Mouse (Mus musculus): Measurements from ENCODE around the gene Caskin1. TPM values are rescaled to one million over a fixed set of nuclear protein-coding genes. Genes with fewer than 3 reads are reported as not detected.

Gene Caskin1
- total RNA-seq, 2 experiments from 2014 or later: 158 to 160 TPM

DNA sequence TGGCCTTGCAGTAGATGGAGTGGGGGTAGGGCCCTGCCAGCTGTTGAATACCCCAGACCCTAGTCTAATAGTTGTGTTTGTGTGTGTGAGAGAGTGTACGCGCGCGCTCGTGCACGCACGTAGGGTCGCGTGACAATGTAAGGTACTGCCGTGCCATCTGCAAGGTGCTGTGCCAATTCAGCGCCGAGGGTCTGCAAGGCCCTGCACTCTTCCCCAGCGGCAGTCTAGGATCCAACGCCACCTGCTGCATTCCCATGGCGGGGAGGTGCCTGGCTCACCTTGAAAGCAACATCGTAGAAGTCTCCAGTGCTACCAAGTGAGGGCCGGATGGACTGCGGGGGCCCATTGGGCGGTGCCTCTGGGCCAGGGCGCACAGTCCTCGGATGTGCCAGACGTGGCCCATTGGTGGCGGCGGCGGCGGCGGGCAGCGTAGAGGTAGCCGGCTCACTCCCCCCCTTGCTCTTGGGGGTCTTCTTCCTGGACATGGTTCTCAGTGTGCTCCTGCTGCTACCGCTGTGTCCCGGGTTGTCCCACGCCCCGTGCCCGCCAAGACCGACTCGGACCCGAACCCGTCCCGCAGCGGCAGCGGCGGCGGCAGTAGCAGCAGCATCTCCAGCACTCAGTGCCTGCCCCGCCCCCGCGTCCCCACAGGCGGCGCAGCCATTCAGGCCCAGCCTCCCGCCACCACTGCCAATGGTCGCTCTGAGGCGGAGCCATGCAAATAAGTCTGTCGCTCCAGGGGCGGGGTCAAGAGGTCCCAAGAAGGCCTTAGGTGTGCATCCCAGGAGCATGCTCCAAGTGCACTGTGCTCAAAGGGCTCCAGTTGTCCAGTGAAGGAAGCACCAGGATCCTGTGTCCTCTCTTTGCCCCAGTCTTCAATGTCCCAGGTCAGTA is 44.9 kb downstream of the Caskin1 start:
- DNase-seq: peak; percentile 88 to 89

DNA sequence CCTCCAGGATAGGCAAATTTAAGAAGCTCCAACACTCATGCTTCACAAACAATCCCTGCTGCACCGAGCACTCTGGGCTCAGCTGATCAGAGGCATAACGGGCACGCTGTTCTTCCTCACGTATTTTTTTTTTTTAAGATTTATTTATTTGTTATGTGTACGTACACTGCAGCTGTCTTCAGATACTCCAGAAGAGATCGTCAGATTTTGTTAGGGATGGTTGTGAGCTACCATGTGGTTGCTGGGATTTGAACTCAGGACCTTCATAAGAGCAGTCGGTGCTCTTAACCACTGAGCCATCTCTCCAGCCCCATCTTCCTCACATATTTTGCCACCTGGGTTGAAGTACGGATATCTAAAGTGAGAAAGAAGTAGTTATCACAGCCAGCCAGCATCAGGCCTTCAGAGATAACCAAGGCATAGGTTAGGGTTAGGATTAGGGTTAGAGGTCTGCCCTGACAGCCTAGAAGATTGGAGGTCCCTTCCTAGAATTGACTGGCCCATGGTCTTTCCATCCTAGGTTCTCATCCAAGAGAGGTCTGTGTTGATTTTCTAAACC is 45.8 kb downstream of the Caskin1 start, which contains the start of gene Rab26:
Gene Rab26, minus strand, starts transcription at position 51 of the 559 bp plus-strand sequence.
- DNase-seq: no peak

DNA sequence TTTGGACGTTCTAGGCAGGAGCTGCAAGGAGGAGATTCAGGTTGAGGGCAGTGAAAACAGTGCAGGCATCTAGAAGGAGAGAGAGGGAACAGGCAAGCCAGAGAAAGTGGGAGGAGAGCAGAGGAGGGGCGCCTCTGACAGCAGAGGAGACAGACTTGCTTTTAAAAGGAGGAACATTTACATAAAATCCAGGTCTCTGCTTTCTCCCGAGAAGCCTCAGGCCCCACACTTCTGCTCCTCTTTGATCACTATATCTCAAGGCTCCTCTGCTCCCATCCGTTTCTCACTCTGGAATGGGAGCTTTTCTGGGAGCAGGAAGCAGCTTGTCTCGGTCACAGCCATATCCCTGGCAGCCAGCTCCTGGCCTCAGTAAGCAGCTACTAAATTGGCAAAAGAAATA is 46.9 kb downstream of the Caskin1 start:
- DNase-seq: no peak

DNA sequence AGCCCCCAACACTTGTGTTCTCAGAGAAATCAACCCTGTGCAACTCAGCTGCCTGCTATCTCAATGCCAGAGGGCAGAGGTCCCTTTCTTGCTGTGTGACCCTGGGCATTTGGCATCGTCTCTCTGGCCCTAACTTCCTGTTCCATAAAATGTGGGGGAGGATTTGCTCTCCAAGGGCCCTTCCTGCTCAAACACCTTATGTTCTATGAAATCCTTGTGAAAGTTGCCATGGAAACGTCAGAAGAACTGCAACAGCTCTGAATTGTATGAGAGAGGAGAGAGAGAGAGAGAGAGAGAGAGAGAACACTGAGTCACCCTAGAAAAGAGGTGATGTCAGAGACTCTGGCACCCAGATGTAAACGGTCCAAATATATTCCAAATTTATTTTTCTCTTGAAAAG is 49.1 kb downstream of the Caskin1 start:
- no peak for DNase-seq

DNA sequence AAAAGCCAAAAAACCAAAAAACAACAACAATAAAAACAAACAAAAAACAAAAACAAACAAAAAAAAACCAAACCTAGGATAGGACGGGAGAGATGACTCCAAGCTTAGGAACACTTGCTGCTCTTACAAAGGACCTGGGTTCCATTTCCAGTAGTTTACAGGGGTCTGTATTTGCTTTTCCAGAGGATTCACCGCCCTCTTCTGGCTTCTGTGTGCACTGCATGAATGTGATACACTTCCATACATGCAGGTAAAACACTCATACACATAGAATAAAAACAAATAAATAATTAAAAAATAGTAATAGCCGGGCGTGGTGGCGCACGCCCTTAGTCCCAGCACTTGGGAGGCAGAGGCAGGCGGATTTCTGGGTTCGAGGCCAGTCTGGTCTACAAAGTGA is 50.5 kb downstream of the Caskin1 start:
- DNase-seq: no peak

DNA sequence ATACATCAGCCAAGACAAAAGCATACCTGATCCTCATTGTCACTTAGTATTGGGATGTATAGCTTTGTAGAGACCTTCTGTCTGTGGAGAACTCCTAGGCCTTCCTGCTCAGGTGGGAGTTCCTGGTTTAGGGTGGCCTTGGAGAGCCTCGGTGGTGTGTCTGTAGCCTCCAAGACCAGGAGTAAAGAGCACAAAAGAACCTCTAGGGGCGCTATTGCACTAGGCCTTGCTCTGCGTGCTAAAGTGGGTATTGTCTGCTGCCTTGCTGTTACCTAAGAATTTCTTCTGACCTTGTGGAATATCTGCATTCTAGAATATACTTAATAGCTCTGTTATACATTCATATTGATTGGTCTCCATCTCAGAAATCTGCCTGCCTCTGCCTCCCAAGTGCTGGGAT is 52.0 kb downstream of the Caskin1 start:
- no peak for DNase-seq

DNA sequence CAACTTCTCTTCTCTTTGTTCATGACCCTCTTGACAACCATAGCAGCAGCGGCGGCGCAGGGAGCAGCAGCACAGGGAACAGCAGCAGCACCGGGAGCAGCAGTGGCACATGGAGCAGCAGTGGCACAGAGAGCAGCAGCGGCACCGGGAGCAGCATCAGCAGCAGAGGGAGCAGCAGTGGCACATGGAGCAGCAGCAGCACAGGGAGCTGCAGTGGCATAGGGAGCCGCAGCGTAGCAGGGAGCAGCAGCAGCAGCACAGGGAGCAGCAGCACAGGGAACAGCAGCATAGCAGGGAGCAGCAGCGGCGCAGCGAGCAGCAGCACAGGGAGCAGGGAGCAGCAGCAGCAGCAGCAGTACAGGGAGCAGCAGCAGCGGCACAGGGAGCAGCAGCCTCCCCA is 56.2 kb downstream of the Caskin1 start:
- DNase-seq: no peak

DNA sequence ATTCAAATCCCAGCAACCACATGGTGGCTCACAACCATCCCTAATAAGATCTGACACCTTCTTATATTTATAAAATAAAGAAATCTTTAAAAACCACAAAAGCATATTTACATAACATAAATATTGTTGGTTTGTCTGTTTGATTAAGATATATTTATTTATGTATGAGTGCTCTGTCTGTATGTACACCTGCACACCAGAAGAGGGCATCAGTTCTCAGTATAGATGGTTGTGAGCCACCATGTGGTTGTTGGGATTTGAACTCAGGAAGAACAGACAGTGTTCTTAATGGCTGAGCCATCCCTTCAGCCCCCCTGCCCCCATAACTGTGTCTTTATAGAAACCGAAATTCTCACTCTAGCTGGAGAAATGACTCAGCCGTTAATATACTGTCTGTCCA is 56.8 kb downstream of the Caskin1 start:
- DNase-seq: no peak

DNA sequence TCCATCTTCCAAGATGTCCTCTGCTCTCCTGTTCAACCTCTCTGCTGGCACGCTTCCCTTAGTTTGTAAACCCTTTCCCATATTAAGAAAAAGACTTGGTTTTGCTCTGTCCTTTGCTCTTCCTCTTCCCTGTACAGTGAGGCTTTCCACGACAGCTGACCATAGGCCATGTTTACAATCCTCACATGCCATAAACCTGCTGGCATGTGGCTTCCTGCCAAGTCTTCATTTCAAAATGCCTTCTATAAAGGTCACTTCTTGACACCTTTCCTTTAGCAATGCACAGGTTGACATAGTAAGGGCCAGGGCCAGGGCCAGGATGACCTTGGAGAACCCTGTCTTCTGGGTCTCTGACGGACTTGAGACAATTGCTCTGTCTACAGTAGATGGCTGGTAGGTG is 57.8 kb downstream of the Caskin1 start:
- DNase-seq: no peak

DNA sequence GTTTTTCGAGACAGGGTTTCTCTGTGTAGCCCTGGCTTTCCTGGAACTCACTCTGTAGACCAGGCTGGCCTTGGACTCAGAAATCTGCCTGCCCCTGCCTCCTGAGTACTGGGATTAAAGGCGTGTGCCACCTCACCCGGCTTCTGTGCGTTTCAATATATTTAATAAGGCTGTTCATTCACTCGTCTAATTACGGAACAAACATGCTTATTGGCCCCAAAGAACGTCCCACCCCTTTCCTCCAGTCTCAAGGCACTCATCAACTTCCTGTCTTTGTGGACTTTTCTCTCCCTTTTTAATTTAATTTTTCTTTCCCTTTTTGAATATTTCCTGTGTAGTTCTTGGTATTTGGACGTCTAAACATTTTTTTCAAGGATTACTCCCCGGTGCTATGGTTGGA is 60.0 kb downstream of the Caskin1 start:
- no peak for DNase-seq

DNA sequence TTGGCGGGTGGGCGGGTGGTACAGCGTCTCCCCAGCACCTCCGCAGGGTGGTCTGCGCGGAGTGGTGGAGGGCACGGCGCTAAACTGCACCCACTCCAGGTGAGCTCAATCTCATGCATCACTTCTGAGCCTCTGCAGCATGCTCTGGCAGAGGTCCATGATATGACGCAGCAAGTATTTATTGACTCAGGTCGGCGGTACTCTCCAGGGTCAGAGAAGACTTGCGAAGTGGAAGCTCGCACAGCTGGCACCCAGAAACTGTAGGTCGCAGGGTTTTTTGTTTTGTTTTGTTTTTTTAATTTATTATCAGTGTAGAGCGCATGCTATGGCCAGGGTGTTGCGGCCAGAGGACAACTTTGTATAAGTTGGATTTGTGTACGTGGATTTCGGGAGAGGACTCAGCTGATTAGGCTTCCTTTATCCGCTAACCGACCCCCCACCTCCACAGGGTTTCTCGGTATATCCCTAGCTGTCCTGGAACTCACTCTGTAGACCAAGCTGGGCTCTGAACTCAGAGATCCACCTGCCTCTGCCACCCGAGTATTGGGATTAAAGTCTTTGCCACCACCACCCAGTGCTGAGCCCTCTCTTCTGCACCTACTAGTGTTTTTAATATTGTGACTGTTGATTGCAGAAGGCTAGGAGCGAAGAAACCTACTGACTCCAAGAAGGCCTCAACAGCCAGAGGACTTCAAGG is 60.7 kb downstream of the Caskin1 start:
- no peak for DNase-seq

DNA sequence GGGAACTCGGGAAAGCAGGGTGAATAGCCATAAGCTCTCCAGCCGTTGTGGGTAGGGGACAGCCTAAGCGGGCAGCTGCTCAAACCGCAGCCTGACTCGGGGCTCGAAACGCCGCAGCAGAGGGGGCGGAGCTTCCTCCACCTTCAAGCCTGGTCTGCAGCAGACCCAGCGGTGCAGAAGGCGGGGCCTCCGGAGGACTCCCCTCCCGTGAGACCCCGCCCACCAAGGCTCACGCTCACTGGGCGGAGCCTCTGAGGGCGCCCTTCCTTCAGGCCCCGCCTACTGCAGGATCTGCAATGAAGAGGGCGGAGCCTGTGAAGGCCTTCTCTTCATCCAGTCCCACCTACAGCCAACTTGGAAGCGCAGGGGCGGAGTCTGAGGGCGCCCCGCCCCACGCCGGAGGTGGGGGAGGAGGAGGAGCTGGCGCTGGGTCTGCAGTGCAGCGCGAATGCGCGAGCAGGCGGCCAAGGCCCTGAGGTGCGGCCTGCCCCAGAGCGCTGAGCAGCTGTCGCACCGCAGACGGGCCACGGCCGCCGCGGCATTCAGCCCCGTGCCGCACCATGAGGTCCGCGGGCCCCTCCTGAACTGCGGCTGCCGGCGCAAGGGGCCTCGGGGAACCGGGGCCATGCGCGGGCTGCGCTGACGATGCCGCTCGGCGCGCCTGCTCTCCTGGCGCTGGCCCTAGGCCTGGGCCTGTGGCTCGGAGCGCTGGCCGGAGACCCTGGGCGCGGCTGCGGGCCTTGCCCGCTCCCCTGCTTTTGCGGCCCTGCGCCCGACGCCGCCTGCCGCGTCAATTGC is 61.4 kb downstream of the Caskin1 start, which contains the start of gene Pkd1:
Gene Pkd1, plus strand, starts transcription at position 217 of the 798 bp plus-strand sequence.
- DNase-seq: peak; percentile 98 to 99

DNA sequence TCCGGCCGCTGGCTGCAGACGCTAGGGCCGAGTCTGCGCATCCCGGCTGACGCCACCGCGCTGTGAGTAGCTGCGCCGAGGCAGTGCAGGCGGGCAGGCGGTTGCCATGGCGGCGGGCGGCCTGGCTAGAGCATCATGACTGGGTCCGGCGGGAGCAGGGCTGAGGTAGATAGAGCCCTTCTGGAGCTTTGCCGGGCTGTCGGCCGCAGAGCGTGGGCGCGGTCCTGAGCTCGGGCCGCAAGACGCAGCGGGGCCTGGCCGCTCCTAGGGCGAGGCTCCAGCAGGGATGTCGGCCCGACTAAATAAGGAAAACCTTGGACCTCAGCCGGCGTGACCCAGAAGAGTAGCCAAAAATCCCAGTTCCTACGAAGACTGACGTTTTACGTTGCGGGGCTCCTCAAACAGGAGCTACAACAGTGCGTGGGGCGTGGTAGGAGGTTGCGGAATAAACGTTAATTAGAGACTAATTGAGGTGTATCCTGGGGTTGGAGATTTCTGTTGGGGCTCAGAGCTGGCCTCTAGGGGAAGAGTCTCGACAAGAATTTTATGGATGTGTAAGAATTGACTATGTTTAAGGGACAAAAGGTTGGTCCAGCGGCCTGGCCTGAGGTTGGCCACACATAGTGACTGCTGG is 62.1 kb downstream of the Caskin1 start:
- peak; percentile 78 to 81 for DNase-seq

DNA sequence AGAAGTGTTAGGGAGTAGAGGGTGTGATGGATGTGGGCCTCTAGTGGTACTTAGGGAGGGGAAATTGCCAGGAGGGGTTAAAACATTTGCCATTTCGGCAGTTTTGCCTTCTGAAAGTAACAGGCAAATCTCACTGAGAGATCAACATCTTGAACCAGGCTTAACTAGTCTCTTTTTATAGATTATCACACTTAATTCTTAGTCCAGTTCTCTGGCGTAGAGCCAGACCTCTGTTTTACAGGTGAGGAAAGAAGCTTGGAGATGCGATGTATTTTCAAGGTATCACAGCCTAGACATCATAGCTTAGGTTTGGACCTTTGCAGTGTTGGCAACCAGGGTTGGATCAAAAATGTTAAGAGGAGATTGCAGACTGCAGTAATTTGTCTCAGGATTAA is 62.6 kb downstream of the Caskin1 start:
- DNase-seq: no peak

DNA sequence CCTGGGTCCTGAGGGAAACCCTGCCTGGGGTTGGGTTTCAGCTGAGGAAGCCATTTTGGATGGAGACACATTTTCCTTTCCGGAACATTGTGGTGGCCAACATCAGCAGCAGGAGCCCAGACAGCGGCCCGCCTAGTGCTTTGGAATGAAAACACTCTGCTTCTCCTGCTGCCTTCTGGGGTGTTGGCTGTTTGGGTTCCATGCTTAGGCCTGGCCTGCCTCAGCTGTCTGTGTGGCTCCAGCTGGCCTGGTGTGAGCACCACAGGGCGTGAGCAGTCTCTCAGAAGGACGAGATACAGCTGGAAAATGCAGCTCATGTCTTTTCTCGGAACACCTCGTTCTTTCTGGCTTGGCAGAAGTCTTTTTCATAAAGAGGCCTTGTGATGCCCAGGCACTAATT is 68.7 kb downstream of the Caskin1 start:
- no peak for DNase-seq

Other genes starting within 250 kb of the Caskin1 start
- gene Ccnf, start 237.1 kb upstream of the Caskin1 start, total RNA-seq (2021): 1 to 10 TPM; 4.9 to 6.1 TPM
- gene Abca17, start 137.5 kb upstream of the Caskin1 start, total RNA-seq (2021): 1 to 10 TPM in 1 of 2 experiments, under 1 TPM in 1; 0.96 to 1.1 TPM
- 10 to 100 TPM; 64.8 to 65.3 TPM for gene Abca3, start 136.7 kb upstream of the Caskin1 start, total RNA-seq (2021)
- gene Rnps1, start 74.0 kb upstream of the Caskin1 start, total RNA-seq (2021): 100 to 1,000 TPM; 123 to 127 TPM
- 10 to 100 TPM; 29.2 to 30.2 TPM for gene Eci1, start 62.0 kb upstream of the Caskin1 start, total RNA-seq (2021)
- 10 to 100 TPM; 11.0 to 14.2 TPM for gene Dnase1l2, start 45.5 kb upstream of the Caskin1 start, total RNA-seq (2021)
- 10 to 100 TPM; 30.3 to 42.7 TPM for gene E4f1, start 18.3 kb upstream of the Caskin1 start, total RNA-seq (2021)
- gene Pgp, start 18.2 kb upstream of the Caskin1 start, total RNA-seq (2021): 10 to 100 TPM; 62.3 to 66.4 TPM
- gene Bricd5, start 14.7 kb upstream of the Caskin1 start, total RNA-seq (2021): 1 to 10 TPM; 1.9 to 2.6 TPM
- 10 to 100 TPM; 40.7 to 45.0 TPM for gene Mlst8, start 9.5 kb upstream of the Caskin1 start, total RNA-seq (2021)
- 10 to 100 TPM; 86.7 to 95.1 TPM for gene Traf7, start 39.3 kb downstream of the Caskin1 start, total RNA-seq (2021)
- 10 to 100 TPM; 72.9 to 76.8 TPM for gene Rab26, start 45.6 kb downstream of the Caskin1 start, total RNA-seq (2021)
- 10 to 100 TPM; 84.9 to 95.3 TPM for gene Pkd1, start 61.2 kb downstream of the Caskin1 start, total RNA-seq (2021)
- gene Tsc2, start 144.0 kb downstream of the Caskin1 start, total RNA-seq (2021): 100 to 1,000 TPM; 181 to 184 TPM
- gene Nthl1, start 144.1 kb downstream of the Caskin1 start, total RNA-seq (2021): 1 to 10 TPM; 3.9 to 6.9 TPM
- gene Slc9a3r2, start 161.7 kb downstream of the Caskin1 start, total RNA-seq (2021): 10 to 100 TPM; 41.1 to 43.3 TPM
- gene Npw, start 169.9 kb downstream of the Caskin1 start, total RNA-seq (2021): 1 to 10 TPM; 1.7 to 2.9 TPM
- 10 to 100 TPM; 38.2 to 43.5 TPM for gene Zfp598, start 181.1 kb downstream of the Caskin1 start, total RNA-seq (2021)
- gene Syngr3, start 201.4 kb downstream of the Caskin1 start, total RNA-seq (2021): 100 to 1,000 TPM; 152 to 165 TPM
- 10 to 100 TPM; 17.0 to 22.7 TPM for gene Gfer, start 207.6 kb downstream of the Caskin1 start, total RNA-seq (2021)
- 1 to 10 TPM; 2.5 to 3.0 TPM for gene Noxo1, start 207.6 kb downstream of the Caskin1 start, total RNA-seq (2021)
- gene Tbl3, start 219.1 kb downstream of the Caskin1 start, total RNA-seq (2021): 10 to 100 TPM; 26.1 to 29.4 TPM
- not detected for gene Rnf151, start 229.5 kb downstream of the Caskin1 start, total RNA-seq (2021)
- gene Rps2, start 229.5 kb downstream of the Caskin1 start, total RNA-seq (2021): 100 to 1,000 TPM; 326 to 349 TPM
- gene Ndufb10, start 235.9 kb downstream of the Caskin1 start, total RNA-seq (2021): 100 to 1,000 TPM; 199 to 228 TPM
- gene Rpl3l, start 239.2 kb downstream of the Caskin1 start, total RNA-seq (2021): under 1 TPM in 1 of 2 experiments, not detected in 1; 0.56 TPM
- gene Msrb1, start 248.0 kb downstream of the Caskin1 start, total RNA-seq (2021): 10 to 100 TPM; 42.1 to 45.6 TPM

All from layer of hippocampus, postnatal 36 days (tissue).